Mouse (Mus musculus) liver, embryonic 14.5 days (tissue): ENCODE results near the gene Pkn1. TPM values are rescaled to one million over a fixed set of nuclear protein-coding genes. Genes with fewer than 3 reads are reported as not detected.
A peak's percentile ranks its signal among the peaks of the same experiment; 100 is the strongest.

Source experiments
- ATAC-seq: fragments of 200-750 bp; cut with Nextera tagmentation; 2 replicates; pipeline ENCODE4 v1.8.0; 2017; ENCODE audit warnings: moderate number of reproducible peaks, mild to moderate bottlenecking, moderate library complexity; ENCODE audit not compliant: insufficient read depth
- DNase-seq, 3 experiments: peaks; one replicate each; pipeline ENCODE4 v3.0.0-alpha.2; 2012 to 2013; ENCODE audit warnings: low read depth in 3 of 3, low spot score in 3 of 3
- H3K27ac ChIP-seq: fragments of 300-500 bp; sonication (generic); 2 replicates; pipeline ENCODE4 v1.5.1; 2014; ENCODE audit warnings: moderate library complexity, mild to moderate bottlenecking, control low read depth, inconsistent platforms
- H3K27me3 ChIP-seq: fragments of 300-500 bp; sonication (generic); 2 replicates; pipeline ENCODE4 v1.6.1; 2014; ENCODE audit warnings: mild to moderate bottlenecking, low read length, moderate library complexity; ENCODE audit not compliant: control insufficient read depth, insufficient read depth
- H3K36me3 ChIP-seq: fragments of 300-500 bp; sonication (generic); replicated peaks from 2 replicates; pipeline ENCODE4 v1.6.1; 2014; ENCODE audit warnings: low read depth; ENCODE audit not compliant: control insufficient read depth, insufficient read depth
- H3K4me1 ChIP-seq, 2 experiments: fragments of 200-500 bp in 1 of 2; fragments of 300-500 bp in 1 of 2; sonication (generic) in 1 of 2; replicated peaks; 2 replicates each; pipeline ENCODE4 v1.6.1; 2012 to 2014; ENCODE audit warnings: antibody characterized with exemption in 1 of 2, inconsistent platforms in 1 of 2, low read length in 1 of 2; ENCODE audit not compliant: control insufficient read depth in 2 of 2, insufficient read depth in 2 of 2
- H3K4me2 ChIP-seq: fragments of 300-500 bp; sonication (generic); 2 replicates; pipeline ENCODE4 v1.6.1; 2014; ENCODE audit warnings: low read depth, mild to moderate bottlenecking, control low read depth, moderate library complexity
- H3K4me3 ChIP-seq, 2 experiments: fragments of 200-500 bp in 1 of 2; fragments of 300-500 bp in 1 of 2; sonication (generic) in 1 of 2; 2 replicates each; pipeline ENCODE4 v1.5.1; 2012 to 2014; ENCODE audit warnings: low read depth in 2 of 2, low read length in 2 of 2, mild to moderate bottlenecking in 2 of 2, control low read depth in 1 of 2, inconsistent platforms in 1 of 2, moderate library complexity in 1 of 2; ENCODE audit not compliant: insufficient read depth in 1 of 2
- H3K9ac ChIP-seq: fragments of 300-500 bp; sonication (generic); replicated peaks from 2 replicates; pipeline ENCODE4 v1.6.1; 2014; ENCODE audit warnings: mild to moderate bottlenecking, control low read depth, moderate library complexity
- H3K9me3 ChIP-seq: fragments of 300-500 bp; sonication (generic); 2 replicates; pipeline ENCODE4 v1.6.1; 2016; ENCODE audit warnings: low read length, mixed read lengths; ENCODE audit not compliant: control insufficient read depth
- CTCF ChIP-seq: IDR thresholded peaks from 2 replicates; pipeline ENCODE4 v1.5.1; 2016; ENCODE audit warnings: antibody characterized with exemption, low read depth, control low read depth
- EP300 ChIP-seq: IDR thresholded peaks from 2 replicates; pipeline ENCODE4 v1.6.1; 2016; ENCODE audit warnings: antibody characterized with exemption, low read depth
- WGBS: fragments of 180-500 bp; shearing (Covaris S2); extraction: QIAGEN DNeasy Blood & Tissue Kit; methylation state at CpG from one replicate; pipeline ENCODE4 v1.1.7; 2014; ENCODE audit not compliant: insufficient replicate concordance; 5-methylcytosine and 5-hydroxymethylcytosine counted together
- polyA plus RNA-seq, 2 experiments: library from polyadenylated mRNA; depleted of rRNA in 1 of 2; stranded (reverse) in 1 of 2; unstranded in 1 of 2; fragments of >200 nt; fragmentation: Nextera tagmentation in 1 of 2; extraction: Ambion mirVana in 1 of 2; gene quantifications; 2 replicates each; pipeline versions ENCODE4 v1.2.1 to v1.2.3; 2012 to 2014

Pkn1 gene
- polyA plus RNA-seq, 2 experiments: 6.9 to 9.5 TPM

DNA sequence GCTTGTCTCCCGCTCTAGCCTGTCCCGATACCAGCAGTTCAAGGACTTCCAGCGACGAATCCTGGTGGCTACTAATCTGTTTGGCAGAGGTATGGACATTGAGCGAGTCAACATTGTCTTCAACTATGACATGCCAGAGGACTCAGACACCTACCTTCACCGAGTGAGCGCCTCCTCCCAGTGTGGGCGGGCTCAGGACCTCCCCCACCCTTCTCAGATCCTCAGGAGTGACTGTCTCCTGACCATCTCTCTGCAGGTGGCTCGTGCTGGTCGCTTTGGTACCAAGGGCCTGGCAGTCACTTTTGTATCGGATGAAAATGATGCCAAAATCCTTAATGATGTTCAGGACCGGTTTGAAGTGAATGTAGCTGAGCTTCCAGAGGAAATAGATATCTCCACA is 23.7 kb upstream of the Pkn1 start:
- no peaks in the 10 kb centered on the region for H3K9me3 ChIP-seq
- DNase-seq (no peak), ATAC-seq (no peak)
- H3K4me3 ChIP-seq: no peak overlapping the region
- 83% methylated on average over 12 of the region's 12 CpGs for WGBS
- TF ChIP-seq EP300: no peak
- no peaks in the 10 kb centered on the region for H3K27me3 ChIP-seq
- peaks cover 65% of the 10 kb centered on the region for H3K36me3 ChIP-seq
- no peak overlapping the region for H3K4me2 ChIP-seq
- no peak overlapping the region for H3K9ac ChIP-seq
- H3K4me1 ChIP-seq: no peaks in the 10 kb centered on the region
- no peak overlapping the region for H3K27ac ChIP-seq

GRCm38 (mm10) chr8:83721405-83722025 is 22.5 kb upstream of the Pkn1 start:
- no peak overlapping the region for H3K9ac ChIP-seq
- no peak overlapping the region for H3K4me2 ChIP-seq
- no peak overlapping the region for H3K4me3 ChIP-seq
- DNase-seq (no peak), ATAC-seq (no peak)
- WGBS: 85% methylated on average over 25 of the region's 25 CpGs
- TF ChIP-seq CTCF (no peak), EP300 (no peak)
- peaks cover 65% of the 10 kb centered on the region for H3K36me3 ChIP-seq
- no peaks in the 10 kb centered on the region for H3K9me3 ChIP-seq
- peaks cover 10% of the 10 kb centered on the region in 2 experiments for H3K4me1 ChIP-seq
- H3K27me3 ChIP-seq: no peaks in the 10 kb centered on the region
- H3K27ac ChIP-seq: no peak overlapping the region

DNA sequence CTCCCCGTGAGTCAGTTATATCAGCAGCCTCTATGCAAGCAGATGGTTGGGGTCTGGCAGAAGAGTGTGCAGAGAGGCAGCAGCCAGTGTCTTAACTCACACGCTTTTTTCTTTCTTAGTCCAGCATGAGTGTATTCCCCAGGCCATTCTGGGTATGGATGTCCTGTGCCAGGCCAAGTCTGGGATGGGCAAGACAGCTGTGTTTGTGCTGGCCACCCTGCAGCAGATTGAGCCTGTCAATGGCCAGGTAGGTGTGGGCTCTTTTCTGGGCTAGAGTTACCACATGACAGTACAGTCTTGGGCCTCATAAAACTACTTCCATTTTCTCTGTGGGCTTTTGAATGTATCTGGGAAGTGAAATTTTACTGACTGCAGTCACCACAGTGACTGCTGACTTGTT is 20.7 kb upstream of the Pkn1 start:
- ATAC-seq (no peak), DNase-seq (no peak)
- H3K4me3 ChIP-seq: no peak overlapping the region
- H3K27me3 ChIP-seq: no peaks in the 10 kb centered on the region
- 77% methylated on average over 2 of the region's 2 CpGs for WGBS
- peaks cover 14 to 16% of the 10 kb centered on the region in 2 experiments for H3K4me1 ChIP-seq
- H3K36me3 ChIP-seq: peaks cover 53% of the 10 kb centered on the region
- no peaks in the 10 kb centered on the region for H3K9me3 ChIP-seq
- H3K4me2 ChIP-seq: no peak overlapping the region
- no peak overlapping the region for H3K9ac ChIP-seq
- H3K27ac ChIP-seq: no peak overlapping the region
- TF ChIP-seq CTCF (no peak), EP300 (no peak)

DNA sequence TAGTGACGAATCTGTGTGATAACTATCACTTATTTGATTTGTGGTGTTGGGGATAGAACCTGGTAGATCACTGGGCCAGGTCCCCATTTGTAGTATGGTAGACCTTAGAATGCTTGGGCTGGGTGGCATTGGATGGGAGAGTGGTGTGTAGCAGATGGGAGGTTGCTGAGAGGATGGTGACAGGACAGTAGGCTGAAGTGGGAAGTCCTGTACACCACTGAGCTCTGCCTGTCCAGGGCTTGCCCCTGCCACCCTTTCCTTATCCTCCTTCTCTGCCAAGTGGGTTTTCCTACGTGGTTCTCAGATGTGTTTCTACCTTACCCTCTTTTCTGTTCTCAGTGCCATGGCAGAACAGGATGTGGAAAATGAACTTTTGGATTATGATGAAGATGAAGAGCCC is 20.1 kb upstream of the Pkn1 start:
- Histone ChIP-seq H3K4me3 (no peak overlapping the region), H3K4me2 (no peak overlapping the region), H3K27ac (no peak overlapping the region), H3K9ac (no peak overlapping the region), H3K36me3 (peaks cover 47% of the 10 kb centered on the region), H3K27me3 (no peaks in the 10 kb centered on the region), H3K4me1 (peaks cover 15 to 17% of the 10 kb centered on the region in 2 experiments), H3K9me3 (no peaks in the 10 kb centered on the region)
- TF ChIP-seq EP300: no peak
- DNase-seq (no peak), ATAC-seq (no peak)
- WGBS: 64% methylated on average over 2 of the region's 2 CpGs

DNA sequence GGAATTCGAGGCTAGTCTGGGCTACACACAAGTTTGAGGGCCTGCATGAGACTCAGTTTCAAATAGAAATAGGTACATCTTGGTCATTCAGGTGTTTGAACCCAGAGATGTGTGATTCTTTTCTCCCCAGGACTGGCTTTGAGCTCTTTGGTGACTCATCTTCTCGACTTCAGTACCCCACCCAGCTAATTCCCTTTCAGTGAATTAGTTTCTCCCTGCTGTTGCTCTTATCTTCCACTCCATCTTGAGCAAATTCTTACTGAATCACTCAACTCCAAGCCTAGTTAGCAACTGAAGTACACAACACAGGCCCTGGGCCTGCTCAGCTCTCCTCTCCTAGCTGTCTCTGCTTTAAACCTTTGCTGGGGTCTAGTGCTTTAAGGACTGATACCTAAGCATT is 17.6 kb upstream of the Pkn1 start:
- ATAC-seq: peak; percentile 6; the same call in 1 of the 2 replicates
- TF ChIP-seq EP300: peak; percentile 30
- TF ChIP-seq CTCF: no peak
- Histone ChIP-seq H3K9me3 (no peaks in the 10 kb centered on the region), H3K27ac (peak overlapping the region; percentile 59), H3K27me3 (no peaks in the 10 kb centered on the region), H3K4me2 (peak overlapping the region; percentile 85), H3K4me1 (peaks cover 15 to 17% of the 10 kb centered on the region in 2 experiments), H3K9ac (peak overlapping the region; percentile 72), H3K4me3 (peak overlapping the region; percentile 77 to 82), H3K36me3 (peaks cover 22% of the 10 kb centered on the region)
- WGBS: 21% methylated on average over 2 of the region's 2 CpGs
- peak; percentile 55 to 65 (median 62) for DNase-seq
